Mouse (Mus musculus) frontal cortex, adult 2 months (tissue): ENCODE measurements around the gene Pgd. TPM values are rescaled to one million over a fixed set of nuclear protein-coding genes. Genes with fewer than 3 reads are reported as not detected.
"Not testable (repeated sequence)": the region's sequence is repeated elsewhere in the genome, so short reads cannot be mapped to it uniquely, and the experiment has no call there.

Source experiments
- DNase-seq, 2 experiments: peaks; one replicate each; pipeline ENCODE4 v3.0.0; 2022; ENCODE audit warnings: low spot score in 1 of 2; ENCODE audit errors: extremely low spot score in 1 of 2
- polyA plus RNA-seq: library from polyadenylated mRNA; depleted of rRNA; stranded (reverse); fragments of >200 nt; gene quantifications from 2 replicates; pipeline ENCODE4 v1.2.3, GENCODE M21; 2012; rRNA removed

Gene Pgd
- polyA plus RNA-seq: 52.5 and 53.9 TPM in 2 replicates

- DNase-seq: peak; percentile 95 to 98
Observed at GRCm38 (mm10) chr4:149166215-149166946, at the start of gene Pgd. Gene Pgd, minus strand, starts transcription at chr4:149166771.

DNA sequence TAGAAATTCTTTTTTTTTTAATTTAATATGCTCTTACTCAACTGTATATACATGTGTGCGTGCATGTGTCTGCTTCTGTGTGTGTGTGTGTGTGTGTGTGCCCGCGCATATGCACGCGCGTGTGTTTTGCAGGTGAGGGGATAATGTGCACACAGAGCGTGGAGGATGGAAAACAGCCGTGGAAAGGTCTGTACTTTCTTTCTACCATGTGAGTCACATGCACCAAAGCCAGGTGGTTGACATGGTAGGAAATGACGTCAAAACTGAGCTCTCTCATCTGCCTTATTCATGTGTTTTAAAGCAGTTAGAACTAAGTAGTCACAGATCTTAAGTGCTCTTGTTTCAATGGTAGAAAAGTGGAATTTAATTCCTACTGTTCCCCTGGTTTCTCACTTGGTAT lies 49.4 kb upstream of the Pgd start:
- no peak for DNase-seq

GRCm38 (mm10) chr4:149215397-149215796 lies 48.8 kb upstream of the Pgd start:
- no peak for DNase-seq

- DNase-seq: not testable (repeated sequence)
Observed at GRCm38 (mm10) chr4:149214468-149214867, 47.9 kb upstream of the Pgd start.

- DNase-seq: no peak
Observed at GRCm38 (mm10) chr4:149213466-149213865, 46.9 kb upstream of the Pgd start.

DNA sequence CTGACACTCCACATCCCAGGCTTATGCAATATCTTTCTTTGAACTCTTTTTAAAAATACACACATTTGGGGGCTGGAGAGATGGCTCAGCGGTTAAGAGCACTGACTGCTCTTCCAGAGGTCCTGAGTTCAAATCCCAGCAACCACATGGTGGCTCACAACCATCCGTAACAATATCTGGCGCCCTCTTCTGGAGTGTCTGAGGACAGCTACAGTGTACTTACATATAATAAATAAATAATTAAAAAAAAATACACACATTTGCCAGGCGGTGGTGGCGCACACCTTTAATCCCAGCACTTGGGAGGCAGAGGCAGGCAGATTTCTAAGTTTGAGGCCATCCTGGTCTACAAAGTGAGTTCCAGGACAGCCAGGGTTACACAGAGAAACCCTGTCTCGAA lies 44.9 kb upstream of the Pgd start:
- DNase-seq: not testable (repeated sequence)

DNA sequence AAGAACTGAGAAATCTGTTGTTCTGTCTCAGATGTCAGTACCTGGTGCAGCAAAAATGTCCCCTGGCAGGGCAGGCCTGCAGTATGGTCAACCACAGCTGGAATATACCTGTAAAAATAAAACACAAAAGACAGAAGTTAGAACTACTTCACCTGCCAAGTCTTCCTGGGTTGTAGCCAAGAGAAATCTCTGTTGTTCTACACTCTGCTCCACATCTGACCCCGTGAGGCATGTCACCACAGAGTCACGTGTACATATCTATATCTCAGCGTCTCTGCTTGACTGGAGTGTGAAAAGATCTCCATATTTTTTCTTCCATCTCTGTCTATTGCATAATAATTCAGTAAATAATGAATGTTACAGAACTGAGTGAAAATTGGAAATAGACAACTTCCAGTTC lies 35.9 kb upstream of the Pgd start:
- DNase-seq: no peak

- no peak for DNase-seq
Observed at GRCm38 (mm10) chr4:149201110-149201509, 34.5 kb upstream of the Pgd start.

DNA sequence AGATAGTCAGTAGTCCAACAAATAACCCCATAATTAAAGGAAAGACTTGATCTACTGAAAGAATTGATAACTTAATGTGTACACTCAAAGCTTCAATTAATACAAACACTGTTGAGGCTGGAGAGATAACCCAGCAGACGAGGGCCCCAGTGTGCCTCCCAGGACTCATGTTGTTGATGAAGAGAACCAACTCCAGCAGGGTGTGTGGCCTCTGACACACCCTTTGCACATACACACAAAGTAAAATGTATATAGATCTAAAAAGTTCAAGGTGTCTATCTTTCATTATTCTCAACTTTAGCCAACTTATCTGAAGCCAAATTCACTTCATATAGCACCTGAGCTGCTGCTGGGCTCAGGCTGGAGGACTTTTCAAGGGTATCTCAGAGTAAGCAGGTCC lies 30.6 kb upstream of the Pgd start:
- no peak for DNase-seq

DNA sequence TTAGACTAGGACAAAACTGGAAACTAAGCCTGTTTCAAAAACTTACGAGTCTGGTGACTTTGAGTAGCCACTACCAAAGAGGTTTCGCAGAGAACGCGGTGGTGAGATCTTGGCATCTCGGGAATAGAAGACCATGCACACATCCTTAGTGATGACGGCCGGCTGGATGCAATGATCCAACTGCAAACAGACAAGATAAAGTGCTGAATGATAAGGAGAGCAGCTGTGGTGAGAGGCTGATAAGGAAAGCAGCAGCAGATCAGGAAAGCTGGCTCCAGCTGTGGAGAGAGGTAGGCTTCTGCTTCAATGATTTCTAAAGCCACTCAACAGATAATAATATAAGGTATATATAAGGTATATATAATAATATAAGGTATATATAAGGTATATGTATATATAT lies 24.5 kb upstream of the Pgd start:
- DNase-seq: no peak

- DNase-seq: no peak
Observed at GRCm38 (mm10) chr4:149188563-149188962, 22.0 kb upstream of the Pgd start.

- no peak for DNase-seq
Observed at GRCm38 (mm10) chr4:149182755-149183154, 16.2 kb upstream of the Pgd start.

GRCm38 (mm10) chr4:149182192-149182591 lies 15.6 kb upstream of the Pgd start:
- DNase-seq: no peak

DNA sequence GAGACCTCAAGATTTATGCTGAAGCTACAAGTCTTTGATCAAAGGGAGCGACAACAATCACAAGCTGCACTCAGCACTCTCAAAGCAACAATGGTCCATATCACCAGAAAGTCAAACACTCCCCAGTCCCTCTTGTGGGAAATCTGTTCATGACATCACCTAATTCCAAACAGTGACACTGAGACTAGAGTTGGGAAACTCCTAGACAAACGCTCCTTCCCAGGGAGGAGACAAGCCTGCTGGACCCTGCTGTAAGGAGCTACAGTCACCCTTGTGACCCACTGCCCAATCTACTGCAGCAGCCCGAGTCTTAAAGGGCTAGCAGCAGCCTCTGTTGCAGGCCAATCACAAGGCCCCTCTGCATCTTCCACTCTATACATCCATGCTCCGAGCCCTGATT lies 13.0 kb upstream of the Pgd start:
- DNase-seq: no peak

GRCm38 (mm10) chr4:149179160-149179559 lies 12.6 kb upstream of the Pgd start:
- no peak for DNase-seq

DNA sequence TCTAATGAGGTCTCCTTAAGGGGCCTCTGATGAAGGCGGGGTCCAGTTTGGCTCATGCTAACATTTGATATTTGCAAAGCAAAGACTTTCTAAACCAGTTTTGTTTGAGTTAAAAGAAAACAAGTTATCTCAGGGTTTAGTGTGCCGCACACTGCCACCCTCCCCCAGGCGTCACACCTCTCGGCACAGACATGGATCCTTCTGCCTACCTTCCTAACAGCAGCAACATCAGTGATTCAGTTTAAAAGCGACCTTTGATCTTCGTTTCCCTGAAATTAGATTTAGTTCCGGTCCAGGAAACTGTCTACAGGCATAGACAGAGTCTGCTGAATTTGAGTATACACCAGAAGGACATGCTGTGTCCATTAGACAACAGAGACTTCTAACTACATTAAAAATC lies 11.8 kb upstream of the Pgd start:
- no peak for DNase-seq

GRCm38 (mm10) chr4:149177046-149177445 lies 10.5 kb upstream of the Pgd start:
- DNase-seq: no peak

DNA sequence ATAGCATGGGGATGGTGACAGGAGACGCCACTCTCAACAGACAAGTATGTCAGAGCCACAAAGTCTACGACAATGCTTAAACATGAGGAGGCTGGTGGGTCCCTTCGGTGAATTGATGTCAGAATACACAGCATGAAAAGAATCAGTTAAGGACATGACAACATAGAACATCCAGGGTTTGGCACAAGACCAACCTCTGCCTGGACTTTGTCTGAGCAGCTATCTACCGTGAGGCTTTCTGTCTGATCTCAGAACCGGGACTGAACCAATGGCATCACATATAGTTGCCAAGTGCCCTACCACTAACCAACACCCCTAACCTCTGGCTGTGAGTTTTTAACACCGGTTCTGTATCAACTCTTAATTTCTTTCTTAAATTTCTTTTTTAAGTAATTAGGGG lies 10.1 kb upstream of the Pgd start:
- no peak for DNase-seq

GRCm38 (mm10) chr4:149173661-149174060 lies 7.1 kb upstream of the Pgd start:
- DNase-seq: no peak

DNA sequence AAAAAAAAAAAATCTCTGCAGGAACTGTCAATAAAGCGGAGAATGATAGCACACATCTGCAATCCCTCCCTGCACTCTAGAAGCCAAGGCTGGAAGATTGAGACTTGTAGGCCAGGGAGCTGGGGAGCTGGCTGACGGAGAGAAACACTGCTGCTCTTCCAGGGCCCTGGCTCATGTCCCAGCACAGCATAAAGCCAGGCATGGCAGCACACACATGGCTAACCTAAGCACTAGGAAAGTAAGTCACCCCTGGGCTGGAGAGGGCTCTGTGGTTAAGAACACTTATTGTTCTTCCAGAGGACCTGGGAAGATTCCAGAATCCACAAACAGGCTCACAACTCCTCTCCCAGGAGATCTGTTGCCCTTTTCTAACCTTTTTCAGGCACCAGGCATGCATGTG lies 6.1 kb upstream of the Pgd start:
- DNase-seq: no peak

DNA sequence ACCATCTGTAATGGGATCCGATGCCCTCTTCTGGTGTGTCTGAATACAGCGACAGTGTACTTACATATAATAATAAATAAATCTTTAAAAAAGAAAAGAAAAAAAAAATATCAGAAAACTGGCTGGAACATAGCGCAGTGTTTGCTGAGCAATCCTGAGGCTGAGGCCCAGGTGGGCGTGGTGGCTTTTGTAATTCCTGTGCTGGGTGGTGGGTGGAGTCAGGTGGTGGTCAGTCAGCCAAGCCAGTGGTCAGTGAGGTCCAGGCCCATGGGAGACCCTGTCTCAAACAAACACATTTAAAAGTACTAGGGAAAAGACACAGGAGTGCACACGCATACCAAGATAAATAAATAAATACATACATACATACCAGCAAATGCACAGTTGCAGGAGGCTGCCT lies 5.5 kb upstream of the Pgd start:
- no peak for DNase-seq

- no peak for DNase-seq
Observed at GRCm38 (mm10) chr4:149171581-149171981, 5.0 kb upstream of the Pgd start.

DNA sequence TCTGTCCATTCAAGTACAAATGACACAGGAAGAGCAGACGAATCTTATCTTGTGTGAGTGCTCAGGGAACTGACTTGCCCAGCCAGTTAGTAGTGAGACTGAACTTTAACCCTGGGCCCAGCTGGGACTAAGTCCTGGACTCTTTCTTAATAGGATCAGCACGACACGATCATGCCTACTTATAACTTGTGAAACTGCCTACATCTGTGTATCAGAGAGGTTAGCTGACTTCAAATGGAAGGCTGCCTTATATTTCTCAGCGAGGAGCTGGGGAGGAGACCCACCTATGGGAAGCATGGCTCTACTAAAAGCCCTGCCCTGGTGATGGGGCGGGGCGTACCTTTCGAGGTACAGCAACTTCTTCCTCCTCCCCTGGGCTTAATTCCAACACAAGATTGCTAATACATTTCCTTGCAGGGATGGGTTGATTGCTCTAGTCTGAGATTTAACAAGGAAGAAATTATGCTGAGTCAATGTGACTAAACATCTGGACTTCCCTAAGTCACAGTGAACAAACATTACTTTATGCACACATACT lies 3.9 kb upstream of the Pgd start:
- DNase-seq: no peak
